Mouse (Mus musculus): ENCODE results near the gene Clec2e. TPM values are rescaled to one million over a fixed set of nuclear protein-coding genes. Genes with fewer than 3 reads are reported as not detected.
A peak's percentile ranks its signal among the peaks of the same experiment; 100 is the strongest.
"Not testable (repeated sequence)": the region's sequence is repeated elsewhere in the genome, so short reads cannot be mapped to it uniquely, and the experiment has no call there.

Gene Clec2e
- total RNA-seq (2015; ENCODE audit: low replicate concordance) (not detected in 2 replicates), total RNA-seq (2017; ENCODE audit: low replicate concordance) (not detected in 2 replicates)

DNA sequence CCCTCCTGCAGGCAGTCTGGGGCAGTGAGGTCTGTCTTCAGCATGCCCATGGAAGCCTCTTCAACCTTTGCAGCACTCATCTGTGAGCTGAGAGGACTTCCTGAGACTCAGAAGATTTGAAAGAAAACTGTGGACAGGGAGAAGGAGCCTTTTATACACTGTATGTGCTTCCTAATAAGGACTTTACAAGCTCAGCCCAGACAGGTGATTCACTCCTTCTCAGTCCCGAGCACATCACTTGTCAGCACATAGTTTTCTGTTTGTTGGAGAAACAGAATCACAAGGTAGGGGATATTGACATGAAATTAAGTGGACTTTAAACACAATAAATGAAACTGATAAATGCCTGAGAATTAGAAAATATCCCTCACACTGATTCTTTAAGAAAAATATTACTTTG lies at the start of gene Clec2e:
Clec2e (minus strand) TSS at position 120 of the 400 bp plus-strand sequence.
- not testable (repeated sequence) for ATAC-seq (replicated peaks; ENCODE audit: low FRiP score, poor library complexity, severe bottlenecking)

DNA sequence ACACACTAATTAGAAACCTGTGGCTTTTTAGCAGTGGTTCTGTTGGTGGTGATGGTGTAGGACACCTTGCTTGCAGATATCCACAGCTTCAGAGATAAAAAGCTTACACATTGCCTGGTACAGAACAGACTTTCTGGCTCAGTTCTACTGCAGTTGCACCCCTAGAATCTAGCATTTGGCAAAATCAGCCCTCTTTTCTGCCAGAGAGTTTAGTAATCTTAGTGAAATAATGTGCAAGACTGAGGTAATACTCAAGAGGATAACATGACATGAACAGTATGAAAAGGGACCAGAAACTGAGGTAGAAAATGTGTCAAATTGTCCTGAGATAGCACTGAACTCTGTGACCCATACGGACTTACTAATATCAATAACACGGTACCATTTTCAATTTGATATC lies 46.1 kb upstream of the Clec2e start:
- ATAC-seq (replicated peaks; ENCODE audit: low FRiP score, poor library complexity, severe bottlenecking) = no peak

DNA sequence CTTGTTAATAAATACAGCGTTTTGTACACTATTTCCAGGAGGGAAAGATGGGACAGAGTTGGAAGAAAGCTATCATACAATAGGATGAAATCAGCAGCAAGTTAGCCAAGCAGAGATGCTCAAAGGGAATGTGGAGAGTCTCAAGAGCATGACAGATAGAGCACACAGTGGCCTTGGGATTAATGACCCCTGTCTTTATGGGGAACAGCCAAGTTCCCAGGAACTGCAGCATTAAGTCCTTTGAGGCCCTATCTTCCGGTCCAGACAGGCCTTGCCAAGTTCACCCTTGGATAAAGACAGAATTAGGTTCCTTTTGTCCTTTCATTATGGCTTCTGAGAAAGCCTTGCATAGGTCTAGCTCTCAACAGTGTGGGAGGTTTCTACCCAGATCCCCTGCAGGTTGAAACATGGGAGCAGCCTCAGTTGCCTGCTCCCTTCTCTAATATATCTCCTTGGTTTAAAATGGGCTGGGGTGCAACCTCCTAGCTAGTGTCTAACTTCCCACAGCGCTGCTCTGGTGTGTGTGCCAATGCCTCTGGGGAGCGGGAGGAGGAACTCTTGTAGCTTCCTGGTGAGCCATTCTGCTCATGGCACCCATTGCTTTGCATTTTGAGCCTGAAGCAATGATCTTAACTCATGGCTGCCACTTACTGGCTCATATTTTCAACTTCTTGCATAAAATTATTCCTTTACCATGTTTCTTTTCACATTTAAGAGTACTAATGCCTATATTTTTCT lies 32.1 kb upstream of the Clec2e start:
- ATAC-seq (replicated peaks; ENCODE audit: low FRiP score, poor library complexity, severe bottlenecking) = no peak

DNA sequence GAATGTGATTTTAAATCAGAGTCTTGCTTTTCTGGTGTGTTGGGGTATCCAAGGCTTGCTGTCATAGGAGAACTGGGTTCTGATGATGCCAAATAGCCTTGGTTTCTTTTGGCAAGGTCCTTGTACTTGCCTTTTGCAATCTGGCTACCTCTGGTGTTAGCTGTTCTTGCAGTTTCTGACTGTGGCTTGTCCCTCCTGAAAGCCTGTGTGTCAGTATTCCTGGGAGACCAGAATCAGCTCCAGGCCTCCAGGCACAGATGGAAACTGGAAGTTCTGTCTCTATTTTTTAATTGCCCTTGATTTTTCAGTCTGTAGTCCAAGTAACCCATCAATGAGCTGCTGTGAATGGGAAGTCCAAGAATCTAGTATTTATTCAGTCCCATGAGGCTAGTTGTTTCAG lies 26.1 kb upstream of the Clec2e start:
- no peak for ATAC-seq (replicated peaks; ENCODE audit: low FRiP score, poor library complexity, severe bottlenecking)

DNA sequence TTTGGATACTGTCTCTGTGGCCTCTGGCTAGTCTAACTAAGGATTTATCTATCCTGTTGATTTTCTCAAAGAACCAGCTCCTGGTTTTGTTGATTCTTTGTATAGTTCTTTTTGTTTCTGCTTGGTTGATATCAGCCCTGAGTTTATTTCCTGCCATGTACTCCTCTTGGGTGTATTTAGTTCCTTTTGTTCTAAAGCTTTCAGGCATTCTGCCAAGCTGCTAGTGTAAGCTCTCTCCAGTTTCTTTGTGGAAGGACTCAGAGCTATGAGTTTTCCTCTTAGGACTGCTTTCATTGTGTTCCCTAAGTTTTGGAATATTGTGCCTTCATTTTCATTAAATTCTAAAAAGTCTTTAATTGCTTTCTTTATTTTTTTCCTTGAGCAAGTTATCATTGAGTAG lies 23.8 kb upstream of the Clec2e start:
- not testable (repeated sequence) for ATAC-seq (replicated peaks; ENCODE audit: low FRiP score, poor library complexity, severe bottlenecking)

DNA sequence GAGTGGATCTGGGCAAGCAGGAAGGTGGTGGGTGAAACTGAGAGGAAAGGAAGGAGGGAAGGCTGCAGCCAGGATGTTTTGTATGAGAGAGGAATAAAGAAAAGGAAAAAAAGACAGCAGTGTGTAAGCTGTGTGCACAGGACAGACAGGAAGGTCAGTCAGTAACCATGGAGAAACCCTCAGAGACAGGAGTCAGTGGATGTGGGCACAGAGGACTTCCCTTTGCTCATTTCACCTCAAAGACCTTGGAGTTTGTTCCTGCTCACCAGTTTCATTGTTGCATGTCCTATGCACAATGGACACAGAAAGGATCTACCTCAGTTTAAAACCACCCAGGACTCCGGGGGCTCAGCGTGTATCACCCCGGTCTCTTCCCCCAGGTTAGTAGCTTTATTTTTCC lies 15.5 kb upstream of the Clec2e start:
- no peak for ATAC-seq (replicated peaks; ENCODE audit: low FRiP score, poor library complexity, severe bottlenecking)

DNA sequence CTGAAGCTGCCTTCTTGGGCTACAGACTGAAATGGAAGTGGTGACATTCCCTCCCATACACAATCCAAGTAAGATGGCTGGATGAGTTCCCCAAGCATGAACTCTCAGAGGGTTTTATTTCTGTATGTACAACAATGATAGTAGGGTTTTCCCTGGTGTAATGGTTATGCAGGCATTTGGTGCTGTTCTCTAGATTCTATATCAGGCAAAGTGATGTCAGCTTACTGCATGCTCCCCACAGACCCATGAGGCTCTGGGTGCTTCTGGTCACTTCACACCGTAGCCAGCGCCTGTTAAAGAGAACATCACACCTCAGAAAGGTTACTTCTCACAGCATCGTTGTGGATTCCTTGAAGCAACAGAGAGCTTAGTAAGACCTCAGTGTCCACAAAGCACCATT lies 13.5 kb upstream of the Clec2e start:
- not testable (repeated sequence) for ATAC-seq (replicated peaks; ENCODE audit: low FRiP score, poor library complexity, severe bottlenecking)

DNA sequence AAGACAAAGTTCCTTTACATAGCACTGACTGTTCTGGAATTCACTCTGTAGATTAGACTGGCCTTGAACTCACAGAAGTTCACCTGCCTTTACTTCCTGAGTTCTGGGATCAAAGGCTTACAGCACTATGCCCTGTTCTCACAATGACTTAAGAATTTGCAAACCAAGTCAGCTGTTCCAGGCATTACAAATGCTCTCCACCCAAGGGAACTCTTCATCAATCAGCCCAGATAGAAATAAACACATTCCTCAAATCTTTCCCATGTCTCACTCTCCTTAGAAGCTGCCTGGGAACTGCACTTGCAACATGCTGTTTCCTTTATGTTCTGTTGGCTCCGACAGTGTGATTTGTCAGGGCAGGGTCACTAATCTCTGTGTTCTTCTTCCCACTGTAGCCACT lies 13.1 kb upstream of the Clec2e start:
- no peak for ATAC-seq (replicated peaks; ENCODE audit: low FRiP score, poor library complexity, severe bottlenecking)

DNA sequence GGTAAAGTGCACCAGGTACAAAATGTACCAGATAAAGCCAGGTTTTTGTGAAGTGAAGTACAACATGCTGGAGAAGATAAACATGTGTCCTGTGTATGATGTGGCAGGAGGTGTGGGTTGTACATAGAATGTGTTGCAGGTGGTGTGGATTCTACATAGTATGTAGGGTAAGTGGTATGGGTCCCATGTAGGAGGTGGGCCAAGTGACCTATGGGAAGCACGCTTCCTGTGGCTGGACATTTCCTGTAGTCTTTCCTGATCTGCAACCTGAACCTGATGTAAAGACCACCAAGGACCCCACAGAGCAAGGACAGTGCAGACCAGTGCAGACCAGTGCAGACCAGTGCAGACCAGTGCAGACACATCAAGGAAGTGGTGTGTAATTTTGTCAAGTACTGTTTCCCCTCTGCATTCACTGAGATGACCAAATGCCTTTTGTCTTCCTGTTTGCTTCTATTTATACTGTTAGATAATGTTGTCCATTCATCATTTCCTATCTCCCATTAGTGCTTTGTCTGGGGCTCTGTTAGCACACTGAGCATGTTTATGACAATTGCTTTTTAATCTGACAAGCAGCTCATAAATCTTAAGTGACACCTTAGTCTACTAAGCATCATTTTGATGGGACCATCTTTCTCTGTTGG lies 12.4 kb upstream of the Clec2e start:
- no peak for ATAC-seq (replicated peaks; ENCODE audit: low FRiP score, poor library complexity, severe bottlenecking)

DNA sequence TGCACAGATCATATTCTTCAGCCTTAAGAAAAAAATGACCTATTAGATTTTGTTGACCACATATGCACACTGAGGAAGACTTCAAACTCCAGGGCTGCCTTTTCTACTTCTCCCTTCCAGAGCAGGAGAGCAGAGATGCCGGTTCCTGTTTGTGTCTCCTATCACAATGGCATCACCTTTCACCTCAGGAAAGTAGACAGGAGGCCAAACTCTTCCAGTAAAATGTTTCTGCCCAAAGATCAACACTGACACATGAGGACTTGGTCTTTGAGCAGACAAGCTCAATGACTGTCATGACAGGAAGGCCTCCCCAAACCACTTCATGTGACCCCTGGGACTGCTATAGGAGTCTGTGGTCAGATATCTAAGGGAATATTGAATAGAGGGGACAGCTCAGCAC lies 11.8 kb upstream of the Clec2e start:
- no peak for ATAC-seq (replicated peaks; ENCODE audit: low FRiP score, poor library complexity, severe bottlenecking)

DNA sequence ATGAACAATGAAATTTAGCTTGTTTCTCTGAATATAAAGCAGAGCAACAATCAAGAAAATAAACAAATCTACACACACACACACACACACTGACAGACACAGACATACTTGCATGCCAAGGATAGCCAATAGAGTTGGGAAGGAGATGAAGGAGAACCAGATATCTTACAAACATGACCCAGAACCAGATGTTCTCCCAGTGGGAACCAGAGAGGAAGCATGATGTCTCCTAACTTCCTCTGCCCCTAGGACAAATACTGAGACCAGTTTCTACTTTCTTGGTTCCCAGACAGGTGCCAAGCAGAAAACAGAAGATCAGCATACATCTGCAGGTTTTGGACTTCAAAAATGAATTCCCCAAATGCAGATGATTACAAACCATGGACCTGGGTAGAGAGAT lies 7.2 kb upstream of the Clec2e start:
- ATAC-seq (replicated peaks; ENCODE audit: low FRiP score, poor library complexity, severe bottlenecking) = no peak

DNA sequence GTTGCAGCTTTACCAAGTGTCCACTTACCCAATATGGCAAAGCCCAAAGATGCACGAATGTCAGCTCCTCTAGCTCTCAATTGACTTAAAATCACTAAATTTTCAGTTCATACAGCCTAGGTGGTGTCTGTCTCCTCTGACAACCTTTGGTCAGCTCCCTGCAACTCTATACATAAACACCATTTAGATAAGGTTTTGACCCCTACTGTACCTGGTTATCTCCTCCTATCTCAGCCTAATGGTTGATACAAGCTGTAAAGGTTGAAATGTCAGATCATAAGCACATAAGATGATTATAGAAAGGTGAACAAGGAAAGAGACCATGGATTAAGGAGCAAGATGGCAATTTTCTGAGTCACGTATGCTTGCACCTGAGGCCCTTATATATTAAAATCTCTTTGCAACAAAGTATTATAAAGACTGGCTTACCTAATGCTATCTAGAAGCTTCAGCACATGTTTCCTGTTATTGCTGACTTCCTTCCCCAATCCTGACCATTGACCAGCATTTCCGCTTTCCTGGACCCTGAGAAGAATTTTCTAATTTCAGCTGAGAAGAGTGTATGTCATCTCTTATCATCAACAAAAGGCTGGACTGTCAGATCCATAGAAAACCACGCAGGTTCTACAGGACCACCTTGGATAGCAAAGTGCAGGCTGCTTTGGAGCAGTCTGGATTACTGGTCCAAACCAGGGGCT lies 2.3 kb upstream of the Clec2e start:
- no peak for ATAC-seq (replicated peaks; ENCODE audit: low FRiP score, poor library complexity, severe bottlenecking)

DNA sequence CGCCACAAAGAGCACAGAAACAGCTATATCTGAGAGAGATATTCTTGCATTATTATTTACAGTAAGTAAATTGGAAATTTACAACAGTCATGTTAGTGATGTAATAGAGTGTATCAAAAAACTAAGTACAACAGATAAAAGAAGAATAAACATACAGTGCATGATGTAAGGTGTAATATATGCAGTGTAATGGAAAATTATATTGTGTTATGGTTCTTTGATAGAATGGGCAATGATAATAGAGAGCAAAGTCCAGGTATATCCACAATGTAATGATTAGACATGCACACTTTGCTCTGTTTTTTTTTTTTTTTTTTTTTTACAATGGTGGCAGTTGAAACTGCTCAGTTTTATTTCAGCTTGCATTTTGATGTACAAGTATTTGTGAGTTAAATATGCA lies 891 bp upstream of the Clec2e start:
- ATAC-seq (replicated peaks; ENCODE audit: low FRiP score, poor library complexity, severe bottlenecking) = no peak

DNA sequence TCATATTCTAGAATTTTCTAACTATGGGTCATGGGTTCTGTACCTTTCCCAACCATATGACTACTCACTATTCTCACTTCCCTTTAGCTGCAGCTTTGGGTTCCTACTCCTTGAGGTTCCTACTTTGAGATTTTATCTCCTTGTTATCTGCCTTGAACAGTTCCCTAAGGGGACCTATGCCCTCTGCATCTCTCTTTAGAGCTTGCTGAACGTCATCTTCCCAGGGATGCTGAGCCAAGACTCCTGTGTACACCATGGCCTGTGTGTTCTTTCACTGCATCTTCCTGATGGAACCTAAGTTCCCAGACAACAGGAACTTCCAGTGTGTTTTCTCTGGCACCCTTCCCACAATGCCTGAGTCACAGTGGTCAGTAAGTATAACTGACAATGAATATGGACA lies 2.8 kb downstream of the Clec2e start:
- no peak for ATAC-seq (replicated peaks; ENCODE audit: low FRiP score, poor library complexity, severe bottlenecking)

DNA sequence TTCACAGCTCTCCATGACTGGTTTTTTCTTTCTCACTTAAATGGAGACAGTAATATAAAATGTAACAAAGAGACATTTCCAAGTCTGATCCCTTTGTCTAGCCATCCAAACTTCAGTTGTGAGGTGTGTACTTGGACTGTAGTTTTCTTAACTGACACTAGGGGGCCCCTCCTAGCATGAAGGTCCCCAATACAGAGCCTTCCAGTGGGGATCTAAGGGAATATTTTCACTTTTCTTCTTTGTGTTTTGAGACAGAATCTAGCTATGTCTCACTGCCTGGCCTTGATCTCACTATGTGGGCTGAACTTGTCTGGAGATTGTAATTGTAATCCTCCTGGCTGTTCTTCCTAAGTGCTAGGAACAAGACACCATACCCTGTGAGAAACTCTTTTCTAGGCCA lies 5.5 kb downstream of the Clec2e start:
- peak; percentile 65 for ATAC-seq (replicated peaks; ENCODE audit: low FRiP score, poor library complexity, severe bottlenecking)

DNA sequence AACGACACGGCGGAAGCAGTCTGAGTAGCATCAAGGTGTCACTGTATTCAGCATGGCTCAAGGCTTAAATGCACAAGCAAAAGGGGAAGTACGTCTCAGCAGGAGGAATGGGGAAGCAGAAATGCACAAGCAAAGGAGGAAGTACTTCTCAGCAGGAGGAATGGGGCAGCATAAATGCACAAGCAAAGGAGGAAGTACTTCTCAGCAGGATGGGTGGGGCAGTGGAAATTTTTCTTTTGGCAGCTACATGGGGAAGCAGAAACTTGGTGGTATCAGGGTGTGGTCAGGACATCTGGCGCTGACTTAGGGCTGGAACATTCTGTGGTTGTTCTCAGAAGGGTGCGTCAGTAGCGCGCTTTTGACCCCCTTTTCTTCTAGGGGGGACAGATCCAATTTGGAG lies 12.1 kb downstream of the Clec2e start:
- not testable (repeated sequence) for ATAC-seq (replicated peaks; ENCODE audit: low FRiP score, poor library complexity, severe bottlenecking)

DNA sequence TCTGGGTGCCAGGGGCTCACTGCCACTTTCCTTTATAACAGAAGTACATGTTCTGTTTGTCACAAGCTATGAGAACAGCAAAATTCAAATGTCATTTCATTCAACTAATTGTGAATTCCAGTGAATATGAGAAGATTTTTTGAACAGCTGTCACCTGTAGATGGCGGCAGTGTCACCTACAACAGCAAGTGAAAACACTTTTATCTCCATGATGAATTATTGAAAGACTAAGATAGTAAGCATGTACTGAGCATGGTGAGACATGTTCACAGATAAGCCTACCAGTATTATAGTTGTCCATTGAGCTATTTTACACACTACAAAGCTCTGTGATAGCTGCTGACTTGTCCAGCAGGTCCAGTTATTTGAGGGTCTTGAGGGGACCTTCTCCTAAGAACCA lies 12.6 kb downstream of the Clec2e start:
- no peak for ATAC-seq (replicated peaks; ENCODE audit: low FRiP score, poor library complexity, severe bottlenecking)

DNA sequence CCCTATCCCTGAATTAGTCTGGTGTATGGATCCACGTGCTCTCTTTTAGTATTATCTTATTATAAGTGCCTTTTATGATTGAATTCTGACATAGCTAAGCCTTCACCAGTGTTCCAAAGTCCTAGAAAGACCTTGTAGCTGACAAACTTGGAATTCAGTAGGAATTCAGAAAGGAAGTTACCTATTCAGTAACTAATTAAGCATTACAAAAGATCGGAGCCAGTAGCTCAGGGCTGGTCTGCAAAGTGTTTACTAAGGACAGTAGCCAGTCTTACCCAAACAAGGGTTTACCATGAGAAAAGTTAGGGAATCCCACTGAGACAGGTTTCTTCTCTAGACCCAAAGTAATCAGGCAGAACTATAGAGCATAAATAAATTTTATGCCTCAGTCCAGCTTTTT lies 14.7 kb downstream of the Clec2e start:
- ATAC-seq (replicated peaks; ENCODE audit: low FRiP score, poor library complexity, severe bottlenecking) = not testable (repeated sequence)

DNA sequence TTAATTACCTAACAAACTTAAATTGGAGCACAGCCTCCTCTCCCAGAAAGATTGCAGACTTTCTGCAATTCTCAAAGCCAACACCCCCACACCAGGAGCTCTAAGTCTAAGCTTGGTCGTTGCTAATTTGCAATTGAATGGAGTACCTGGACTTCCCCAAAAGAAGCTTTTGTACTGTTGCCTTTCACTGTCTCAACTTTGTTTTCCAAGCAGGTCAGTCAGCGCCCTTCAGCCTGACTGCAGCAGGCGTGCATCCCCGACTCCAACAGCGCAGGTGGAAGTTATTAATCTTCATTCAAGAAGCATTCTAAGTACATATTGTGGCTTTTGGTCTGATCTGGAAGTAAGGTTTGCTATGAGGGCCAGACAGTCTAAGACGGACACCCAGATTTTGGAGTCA lies 15.6 kb downstream of the Clec2e start:
- ATAC-seq (replicated peaks; ENCODE audit: low FRiP score, poor library complexity, severe bottlenecking) = no peak

DNA sequence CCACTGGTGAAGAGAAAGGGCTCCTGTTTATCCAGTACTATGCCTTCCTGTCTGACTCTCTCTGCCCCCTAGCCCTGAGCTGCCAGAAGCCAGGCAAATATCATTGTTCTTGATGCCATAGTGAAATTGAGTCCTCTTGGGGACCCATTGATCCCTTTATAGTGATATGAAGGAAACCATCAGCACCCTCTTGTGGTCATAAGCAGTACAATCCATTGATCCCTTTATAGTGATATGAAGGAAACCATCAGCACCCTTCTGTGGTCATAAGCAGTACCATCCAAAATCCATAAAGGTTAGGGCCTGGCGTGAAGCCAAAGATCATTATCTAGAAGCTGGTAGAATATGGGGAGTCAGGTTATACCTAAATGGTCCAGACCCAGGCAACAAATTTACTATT lies 33.7 kb downstream of the Clec2e start:
- peak; percentile 57; the same call in 1 of the 2 replicates for ATAC-seq (replicated peaks; ENCODE audit: low FRiP score, poor library complexity, severe bottlenecking)

DNA sequence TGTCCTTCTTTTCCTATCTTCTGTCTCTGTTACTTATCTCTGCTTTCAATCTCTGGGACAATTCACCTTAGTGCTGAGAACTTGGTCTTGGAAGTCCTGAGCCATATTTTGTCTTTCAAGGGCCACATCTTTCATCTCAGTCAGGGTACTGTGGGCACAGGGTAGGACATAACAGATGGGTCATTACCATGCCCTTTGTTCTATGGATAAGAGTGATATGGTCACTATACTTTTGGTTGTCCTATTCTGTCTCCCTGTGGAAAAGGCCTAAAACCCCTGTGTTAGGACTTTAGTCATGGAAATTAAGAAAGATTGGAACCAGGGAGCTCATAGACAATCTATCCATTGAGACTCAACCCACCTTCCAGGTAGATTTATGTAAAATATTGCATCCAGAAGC lies 34.2 kb downstream of the Clec2e start:
- 0 out of 2 replicates have a peak, but pooled peaks have one; percentile 46 for ATAC-seq (replicated peaks; ENCODE audit: low FRiP score, poor library complexity, severe bottlenecking)

Data from erythroid progenitor cell, adult 5-6 weeks (primary cell).